9 mouse cellular contexts compared by ENCODE assay signal in the genomic region with DNA sequence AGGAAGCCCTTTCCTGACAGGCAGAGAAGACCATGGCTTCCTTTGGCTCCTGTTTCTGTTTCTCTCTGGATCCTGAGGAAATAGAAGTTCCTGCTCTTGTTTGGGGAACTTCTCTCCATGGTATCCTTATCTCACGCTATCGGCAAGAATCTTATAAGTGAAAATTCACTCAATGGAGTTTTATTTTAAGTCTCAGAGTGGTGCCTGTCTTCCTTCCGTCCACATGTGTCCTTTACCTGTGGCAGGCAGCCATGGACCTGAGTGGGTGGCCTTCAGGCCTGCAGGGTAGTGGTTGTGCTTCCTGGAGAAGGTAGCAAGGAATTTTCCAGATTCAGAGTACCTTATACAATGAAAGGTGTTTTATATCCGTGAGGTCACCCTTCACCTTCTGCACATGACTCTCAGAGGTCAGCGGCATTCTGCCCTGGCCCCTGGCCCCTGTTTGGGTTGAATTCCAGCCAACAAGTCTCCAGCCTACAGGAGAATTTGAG.
DNase-seq lines count a peak whose midpoint lies in the region; ATAC-seq and TF ChIP-seq lines count a peak whose summit lies in the region.
"Had no signal": no experiment of that assay in that cellular context is flagged by ENCODE, and none has a peak within 500 bp of the region (broad histone marks: within the 10 kb centered on the region; RNA-seq: fewer than 3 reads in every experiment).

No protein-coding gene starts in this region.

- no peaks in the 10 kb centered on the region for H3K27me3 ChIP-seq in embryonic facial prominence, embryonic 13.5 days
- H3K27me3 ChIP-seq in hindbrain, embryonic 15.5 days = peaks cover 10% of the 10 kb centered on the region; the same call in 1 of the 2 replicates
- no peaks in the 10 kb centered on the region for H3K27me3 ChIP-seq in liver, embryonic 14.5 days (ENCODE audit: control insufficient read depth, insufficient read depth, low read length)

- peaks cover 12% of the 10 kb centered on the region for H3K36me3 ChIP-seq in embryonic facial prominence, embryonic 13.5 days
- no peaks in the 10 kb centered on the region for H3K36me3 ChIP-seq in hindbrain, embryonic 15.5 days
- no peaks in the 10 kb centered on the region for H3K36me3 ChIP-seq in liver, embryonic 14.5 days (replicated peaks; ENCODE audit: control insufficient read depth, insufficient read depth, low read depth)

- 21% methylated on average over 5 of the region's 5 CpGs for WGBS in embryonic facial prominence, embryonic 13.5 days
- WGBS in hindbrain, embryonic 15.5 days = 63% methylated on average over 5 of the region's 5 CpGs
- 34% methylated on average over 5 of the region's 5 CpGs for WGBS in liver, embryonic 14.5 days (ENCODE audit: insufficient replicate concordance)

- H3K27ac ChIP-seq in embryonic facial prominence, embryonic 13.5 days = peak overlapping the region; percentile 95
- H3K27ac ChIP-seq in hindbrain, embryonic 15.5 days (replicated peaks) = peak overlapping the region; percentile 7; the same call in 1 of the 2 replicates
- H3K27ac ChIP-seq in liver, embryonic 14.5 days = no peak overlapping the region

- TF ChIP-seq CTCF in liver, embryonic 14.5 days (IDR thresholded peaks at IDR 0.05; ENCODE audit: low read depth) = no peak

- no peaks in the 10 kb centered on the region for H3K9me3 ChIP-seq in embryonic facial prominence, embryonic 13.5 days
- H3K9me3 ChIP-seq in hindbrain, embryonic 15.5 days = no peaks in the 10 kb centered on the region
- H3K9me3 ChIP-seq in liver, embryonic 14.5 days (ENCODE audit: control insufficient read depth, low read length) = no peaks in the 10 kb centered on the region

- no peak for TF ChIP-seq EP300 in liver, embryonic 14.5 days (IDR thresholded peaks at IDR 0.05; ENCODE audit: low read depth)

- H3K4me3 ChIP-seq in embryonic facial prominence, embryonic 13.5 days = peak overlapping the region; percentile 64
- H3K4me3 ChIP-seq in hindbrain, embryonic 15.5 days = no peak overlapping the region
- no peak overlapping the region for H3K4me3 ChIP-seq in liver, embryonic 14.5 days (ENCODE audit: insufficient read depth in 1 of 2, low read depth in 2 of 2, low read length in 2 of 2)

- H3K4me1 ChIP-seq in embryonic facial prominence, embryonic 13.5 days = peaks cover 64% of the 10 kb centered on the region
- H3K4me1 ChIP-seq in hindbrain, embryonic 15.5 days (replicated peaks) = peaks cover 20% of the 10 kb centered on the region
- H3K4me1 ChIP-seq in liver, embryonic 14.5 days (replicated peaks; ENCODE audit: control insufficient read depth in 2 of 2, insufficient read depth in 2 of 2, low read length in 1 of 2) = peaks cover 0 to 13% of the 10 kb centered on the region in 2 experiments; a peak in 3 of 4 replicates

- H3K9ac ChIP-seq in embryonic facial prominence, embryonic 13.5 days = peak overlapping the region; percentile 90
- no peak overlapping the region for H3K9ac ChIP-seq in hindbrain, embryonic 15.5 days
- H3K9ac ChIP-seq in liver, embryonic 14.5 days (replicated peaks) = no peak overlapping the region

- H3K4me2 ChIP-seq in embryonic facial prominence, embryonic 13.5 days = peak overlapping the region; percentile 68
- H3K4me2 ChIP-seq in hindbrain, embryonic 15.5 days = 0 out of 2 replicates have a peak overlapping the region, but pooled peaks have one; percentile 35
- 0 out of 2 replicates have a peak overlapping the region, but pooled peaks have one; percentile 9 for H3K4me2 ChIP-seq in liver, embryonic 14.5 days (ENCODE audit: low read depth)

- peak; percentile 58 for DNase-seq in adrenal gland, adult 2 months
- no peak for DNase-seq in adrenal gland, postnatal 10 days
- no peak for DNase-seq in liver, embryonic 14.5 days (ENCODE audit: low read depth in 3 of 3, low spot score in 3 of 3)
- DNase-seq in urinary bladder, postnatal 25 days (ENCODE audit: low spot score) = no peak
- no peak for DNase-seq in urinary bladder, postnatal 14 days (ENCODE audit: low spot score)
- no peak for DNase-seq in gastrocnemius, postnatal 25 days
- DNase-seq: adrenal gland, adult 8-10 months had no signal

- ATAC-seq in embryonic facial prominence, embryonic 13.5 days (ENCODE audit: insufficient number of reproducible peaks, insufficient read depth, low FRiP score, low TSS enrichment, low read depth) = no peak
- no peak for ATAC-seq in hindbrain, embryonic 15.5 days (ENCODE audit: low FRiP score, low read depth)
- ATAC-seq in liver, embryonic 14.5 days (ENCODE audit: insufficient read depth) = no peak

Comparison
In these comparisons a context has a peak if more than half of its experiments do, and no peak if none do; other contexts are left out.
1. H3K4me2 ChIP-seq: peak in every context shown above with its lines; median percentile 68 in embryonic facial prominence, embryonic 13.5 days; 35 in hindbrain, embryonic 15.5 days; 9 in liver, embryonic 14.5 days.